ENCODE assay signal across 9 mouse cellular contexts in the genomic region with DNA sequence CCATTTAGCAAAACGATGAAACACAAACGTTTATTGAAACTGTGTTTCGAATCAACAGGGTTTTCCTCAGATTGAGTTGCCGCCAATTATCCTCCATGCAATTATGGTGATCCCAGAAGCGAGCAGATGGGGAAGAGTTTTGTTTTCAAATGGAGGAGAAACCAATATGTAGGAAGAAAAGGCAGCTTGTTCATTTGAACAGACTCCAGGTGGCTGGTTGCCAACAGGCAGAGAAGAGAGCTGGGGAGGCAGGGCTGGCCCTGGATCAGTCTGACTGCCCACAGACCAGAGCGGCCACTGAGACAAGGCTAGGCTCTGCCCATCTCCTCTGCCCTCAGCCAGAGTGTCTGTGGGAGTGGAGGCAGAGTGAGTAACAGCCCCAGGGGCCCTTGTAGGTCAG.
DNase-seq lines count a peak whose midpoint lies in the region; ATAC-seq lines count a peak whose summit lies in the region.
"Had no signal": no experiment of that assay in that cellular context is flagged by ENCODE, and none has a peak within 500 bp of the region (broad histone marks: within the 10 kb centered on the region; RNA-seq: fewer than 3 reads in every experiment).

No protein-coding gene starts in this region.

- H3K4me2 ChIP-seq in hindbrain, embryonic 14.5 days (replicated peaks): no peak overlapping the region
- H3K4me2 ChIP-seq in neural tube, embryonic 15.5 days: no peak overlapping the region
- H3K4me2 ChIP-seq: neural tube, embryonic 13.5 days had no signal

- no peaks in the 10 kb centered on the region for H3K27me3 ChIP-seq in hindbrain, embryonic 14.5 days (ENCODE audit: control insufficient read depth, insufficient read depth, low read length)
- no peaks in the 10 kb centered on the region for H3K27me3 ChIP-seq in hindbrain, embryonic 10.5 days (ENCODE audit: insufficient read depth, poor library complexity, severe bottlenecking)
- H3K27me3 ChIP-seq in neural tube, embryonic 15.5 days (replicated peaks): no peaks in the 10 kb centered on the region
- H3K27me3 ChIP-seq: neural tube, embryonic 13.5 days had no signal

- H3K36me3 ChIP-seq in hindbrain, embryonic 14.5 days (replicated peaks; ENCODE audit: control insufficient read depth, insufficient read depth): no peaks in the 10 kb centered on the region
- H3K36me3 ChIP-seq in hindbrain, embryonic 10.5 days: no peaks in the 10 kb centered on the region
- no peaks in the 10 kb centered on the region for H3K36me3 ChIP-seq in neural tube, embryonic 15.5 days
- H3K36me3 ChIP-seq: neural tube, embryonic 13.5 days had no signal

- H3K9me3 ChIP-seq in hindbrain, embryonic 14.5 days (ENCODE audit: control insufficient read depth, low read length): no peaks in the 10 kb centered on the region
- H3K9me3 ChIP-seq in hindbrain, embryonic 10.5 days: no peaks in the 10 kb centered on the region
- H3K9me3 ChIP-seq in neural tube, embryonic 15.5 days (replicated peaks): no peaks in the 10 kb centered on the region
- H3K9me3 ChIP-seq: neural tube, embryonic 13.5 days had no signal

- 62% methylated on average over 6 of the region's 6 CpGs for WGBS in hindbrain, embryonic 14.5 days
- WGBS in hindbrain, embryonic 10.5 days: 81% methylated on average over 6 of the region's 6 CpGs
- WGBS in neural tube, embryonic 15.5 days: 52% methylated on average over 6 of the region's 6 CpGs

- H3K4me3 ChIP-seq in hindbrain, embryonic 14.5 days (replicated peaks; ENCODE audit: low read length): no peak overlapping the region
- no peak overlapping the region for H3K4me3 ChIP-seq in hindbrain, embryonic 10.5 days
- no peak overlapping the region for H3K4me3 ChIP-seq in neural tube, embryonic 15.5 days (replicated peaks)
- H3K4me3 ChIP-seq: neural tube, embryonic 13.5 days had no signal

- no peak overlapping the region for H3K27ac ChIP-seq in hindbrain, embryonic 14.5 days
- H3K27ac ChIP-seq in hindbrain, embryonic 10.5 days: no peak overlapping the region
- H3K27ac ChIP-seq in neural tube, embryonic 15.5 days (replicated peaks): no peak overlapping the region
- H3K27ac ChIP-seq: neural tube, embryonic 13.5 days had no signal

- peak; percentile 76 for ATAC-seq in hindbrain, embryonic 14.5 days (ENCODE audit: low FRiP score)
- ATAC-seq in neural tube, embryonic 15.5 days (ENCODE audit: low FRiP score): peak; percentile 53

- no peak overlapping the region for H3K9ac ChIP-seq in hindbrain, embryonic 14.5 days
- no peak overlapping the region for H3K9ac ChIP-seq in neural tube, embryonic 15.5 days (replicated peaks)
- H3K9ac ChIP-seq: neural tube, embryonic 13.5 days had no signal

- DNase-seq in hindbrain, embryonic 14.5 days (ENCODE audit: low spot score): peak; percentile 49
- DNase-seq in hindbrain, embryonic 10.5 days (ENCODE audit: low spot score): no peak
- peak; percentile 74 to 77 for DNase-seq in cerebellum, postnatal 36 days
- peak; percentile 85 for DNase-seq in layer of hippocampus, adult 11-12 months (ENCODE audit: low spot score)
- DNase-seq in adipocyte (ENCODE audit: low spot score): no peak
- DNase-seq in adrenal gland, postnatal 4 days (ENCODE audit: low spot score in 2 of 2): no peak
- no peak for DNase-seq in B cell, adult 2 months

- H3K4me1 ChIP-seq in hindbrain, embryonic 14.5 days (replicated peaks; ENCODE audit: control insufficient read depth, insufficient read depth, low read length): no peaks in the 10 kb centered on the region
- H3K4me1 ChIP-seq in hindbrain, embryonic 10.5 days (replicated peaks): no peaks in the 10 kb centered on the region
- no peaks in the 10 kb centered on the region for H3K4me1 ChIP-seq in neural tube, embryonic 15.5 days
- H3K4me1 ChIP-seq: neural tube, embryonic 13.5 days had no signal

Comparison
In these comparisons a context has a peak if more than half of its experiments do, and no peak if none do; other contexts are left out.
1. DNase-seq: peak in hindbrain, embryonic 14.5 days (single experiment), cerebellum, postnatal 36 days (2 of 2) and layer of hippocampus, adult 11-12 months (single experiment); none in hindbrain, embryonic 10.5 days (single experiment), adipocyte (single experiment), adrenal gland, postnatal 4 days (0 of 2) and B cell, adult 2 months (0 of 2).